Mouse (Mus musculus) G1E-ER4 (cell line): ENCODE measurements around the gene Zw10. TPM values are rescaled to one million over a fixed set of nuclear protein-coding genes. Genes with fewer than 3 reads are reported as not detected.

Experiments used
- GATA1 ChIP-seq: IDR thresholded peaks from one replicate; pipeline ENCODE4 v1.8.0; 2012; ENCODE audit warnings: low read length, inconsistent platforms
- polyA plus RNA-seq: library from polyadenylated mRNA; stranded (reverse); fragments of >175 nt; gene quantifications from 2 replicates; pipeline ENCODE4 v1.2.3, GENCODE M21; 2012

The Zw10 gene
- 5.9 and 8.3 TPM in 2 replicates for polyA plus RNA-seq

DNA sequence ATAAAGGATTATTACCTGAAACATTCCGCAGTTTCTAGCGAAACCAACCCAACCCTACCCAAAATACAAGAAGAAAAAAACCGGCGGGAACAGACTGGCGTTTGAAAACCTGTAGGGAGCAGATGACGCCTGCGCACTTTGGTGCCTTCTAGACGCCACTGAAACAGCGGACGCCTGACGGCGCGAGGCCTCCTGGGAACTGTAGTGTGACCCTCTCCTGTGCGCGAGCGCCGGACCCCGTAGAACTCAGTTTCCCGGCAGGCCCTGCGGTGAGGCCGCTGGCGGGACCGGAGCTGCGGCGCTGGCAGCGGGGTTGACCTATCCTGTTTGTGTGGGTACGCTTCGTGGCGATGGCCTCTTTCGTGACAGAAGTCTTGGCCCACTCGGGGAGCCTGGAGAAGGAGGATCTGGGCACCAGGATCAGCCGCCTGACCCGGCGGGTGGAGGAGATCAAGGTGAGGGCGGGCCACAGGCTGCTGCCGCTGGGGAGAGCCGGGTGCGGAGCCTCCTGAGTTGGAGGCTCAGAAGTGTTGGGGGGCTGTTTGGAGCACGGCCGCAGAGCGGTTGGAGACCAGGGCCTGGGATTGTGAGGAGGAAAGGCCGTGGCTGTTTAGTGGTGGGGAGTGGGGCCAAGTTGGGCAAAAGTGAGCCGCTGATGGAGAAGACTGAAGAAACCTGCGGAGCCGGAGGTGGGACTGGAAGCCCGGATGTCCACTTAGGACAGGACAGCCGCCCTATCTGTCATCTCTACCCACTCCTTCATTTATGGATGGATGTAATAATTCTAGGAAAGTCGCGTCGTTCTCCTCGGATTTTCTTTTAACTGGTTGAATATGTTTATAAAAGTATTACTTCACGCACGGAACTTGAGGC lies at the start of gene Zw10:
Gene Zw10, plus strand, starts transcription at position 281 of the 873 bp plus-strand sequence.
- no peak for TF ChIP-seq GATA1

DNA sequence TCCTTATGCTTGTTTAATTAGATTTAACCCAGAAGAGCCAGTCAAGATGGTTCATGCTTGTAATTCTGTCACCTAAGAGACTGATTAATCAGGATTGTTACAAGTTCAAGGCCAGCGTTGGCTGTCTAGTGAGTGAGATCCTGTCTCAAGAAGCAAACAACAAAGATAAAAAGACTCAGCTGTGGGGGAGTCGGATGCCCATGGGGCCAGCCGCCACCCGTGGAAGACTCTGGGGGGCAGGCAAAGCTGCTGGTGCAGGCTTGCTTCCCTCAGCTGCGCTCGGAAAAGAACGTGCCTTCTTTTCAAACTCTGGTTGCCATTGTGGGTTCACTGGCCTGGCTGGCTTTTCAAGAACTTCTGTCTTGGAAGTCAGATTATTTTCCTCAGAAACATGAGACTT lies 39.6 kb upstream of the Zw10 start:
- no peak for TF ChIP-seq GATA1

DNA sequence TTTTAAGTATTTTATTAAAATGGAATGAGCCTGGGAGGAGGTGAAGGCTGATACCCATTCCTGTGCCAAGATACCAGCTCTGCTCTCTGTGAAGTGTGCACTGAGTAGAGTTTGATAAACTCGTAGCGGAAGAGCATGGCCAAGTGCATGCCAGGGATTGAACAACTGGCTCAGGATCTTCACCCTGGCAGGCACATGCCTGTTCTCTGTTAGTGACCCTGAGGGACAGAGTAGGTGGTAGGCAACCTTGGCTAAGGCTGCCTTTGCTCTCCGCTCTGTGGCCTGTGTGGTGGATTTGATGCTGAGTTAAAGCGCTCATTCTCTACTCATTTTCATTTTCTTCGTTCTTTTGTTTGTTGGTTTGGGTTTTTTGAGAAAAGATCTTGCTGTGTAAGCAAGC lies 34.1 kb upstream of the Zw10 start:
- no peak for TF ChIP-seq GATA1

DNA sequence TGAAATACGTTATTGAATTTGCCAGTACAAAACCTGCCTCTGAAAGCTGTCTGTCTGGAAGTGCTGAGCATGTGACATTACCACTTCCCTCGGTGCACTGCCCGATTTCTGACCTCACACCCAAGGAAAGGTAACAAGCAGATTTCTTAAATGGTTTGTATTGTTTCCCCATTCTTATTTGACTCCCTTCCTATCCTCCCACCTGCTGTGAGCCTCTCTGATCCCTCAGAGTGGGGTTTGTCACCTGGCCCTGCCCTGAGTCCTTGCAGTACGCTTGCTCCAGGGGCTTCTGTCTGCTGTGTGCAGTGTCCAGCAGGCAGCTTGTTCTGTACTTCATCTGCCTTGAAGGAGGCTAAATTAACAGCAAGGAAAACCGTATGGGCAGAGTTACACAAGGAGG lies 31.5 kb upstream of the Zw10 start:
- TF ChIP-seq GATA1 = no peak

DNA sequence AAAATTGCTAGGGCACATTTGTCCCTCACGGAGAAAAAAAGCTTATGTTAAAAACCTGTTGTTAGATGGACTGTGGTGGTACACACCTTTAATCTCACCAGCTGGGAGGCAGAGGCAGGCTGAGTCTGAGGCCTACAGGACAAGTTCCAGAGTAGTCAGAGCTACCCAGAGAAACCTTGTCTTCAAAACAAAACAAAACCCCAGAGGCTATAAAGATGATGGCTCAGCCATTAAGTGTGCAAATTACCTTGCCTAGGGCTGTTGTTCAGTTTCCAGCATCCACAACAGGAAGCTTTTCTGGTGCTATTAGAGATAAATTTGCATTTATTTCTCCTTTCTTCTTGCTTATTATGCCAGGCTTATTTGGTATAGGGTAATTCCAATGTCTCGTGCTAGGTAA lies 30.9 kb upstream of the Zw10 start:
- TF ChIP-seq GATA1 = no peak

DNA sequence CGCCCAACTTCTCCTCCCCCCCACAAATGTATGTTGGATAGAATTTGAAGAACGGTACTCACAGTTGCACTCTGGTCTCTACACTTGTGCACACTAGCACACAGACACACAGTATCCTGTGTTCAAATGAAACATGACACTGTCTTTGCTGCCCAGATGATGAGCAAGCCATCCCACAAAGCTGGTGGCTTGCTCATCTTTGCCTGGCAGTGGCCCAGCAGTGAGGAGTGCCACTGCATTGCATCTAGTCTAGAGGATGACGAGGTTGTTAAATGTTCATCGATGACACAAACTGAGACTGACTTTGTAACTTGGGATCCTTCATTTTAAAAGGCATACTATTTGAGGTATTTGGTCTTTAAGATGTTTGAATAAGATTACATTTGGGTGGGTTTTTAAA lies 20.6 kb upstream of the Zw10 start:
- TF ChIP-seq GATA1 = no peak

DNA sequence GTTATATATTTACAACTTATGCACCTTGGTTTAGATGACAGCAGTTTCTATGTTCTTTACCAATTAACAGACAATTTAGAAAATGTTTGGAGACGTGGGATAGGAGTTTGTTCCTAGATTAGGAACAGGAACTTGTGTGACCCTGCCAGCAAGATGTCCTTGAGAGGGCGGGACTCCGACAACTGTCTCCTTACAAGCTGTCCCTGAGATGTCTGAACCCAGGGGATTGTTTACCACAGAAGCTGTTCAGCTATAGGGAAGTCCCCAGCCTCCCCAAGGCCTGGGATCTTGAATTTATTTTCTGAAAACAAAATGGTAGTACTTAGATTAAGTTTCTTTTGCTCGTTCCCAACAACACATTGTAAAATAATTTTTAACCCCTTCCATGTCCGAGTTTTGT lies 4.5 kb upstream of the Zw10 start:
- TF ChIP-seq GATA1 = no peak

DNA sequence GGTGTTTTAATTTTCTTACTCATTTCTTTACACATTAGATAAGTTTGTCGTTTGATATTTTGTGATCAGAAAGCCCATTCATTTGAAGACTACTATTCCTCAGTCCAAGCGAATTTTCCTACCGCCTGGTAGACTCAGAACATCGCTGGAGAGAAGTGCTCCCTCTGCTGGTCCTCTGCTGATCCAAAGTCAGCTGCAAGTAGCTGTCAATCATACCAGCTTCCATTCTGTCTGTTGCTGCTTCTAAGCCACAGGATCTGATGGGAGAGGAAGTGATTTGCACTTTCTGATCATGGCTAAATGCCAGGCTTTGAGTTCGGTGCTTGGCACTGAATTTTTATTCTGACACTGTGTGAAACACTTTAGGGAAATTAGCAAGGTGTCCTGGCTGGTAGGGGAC lies 4.1 kb upstream of the Zw10 start:
- no peak for TF ChIP-seq GATA1

DNA sequence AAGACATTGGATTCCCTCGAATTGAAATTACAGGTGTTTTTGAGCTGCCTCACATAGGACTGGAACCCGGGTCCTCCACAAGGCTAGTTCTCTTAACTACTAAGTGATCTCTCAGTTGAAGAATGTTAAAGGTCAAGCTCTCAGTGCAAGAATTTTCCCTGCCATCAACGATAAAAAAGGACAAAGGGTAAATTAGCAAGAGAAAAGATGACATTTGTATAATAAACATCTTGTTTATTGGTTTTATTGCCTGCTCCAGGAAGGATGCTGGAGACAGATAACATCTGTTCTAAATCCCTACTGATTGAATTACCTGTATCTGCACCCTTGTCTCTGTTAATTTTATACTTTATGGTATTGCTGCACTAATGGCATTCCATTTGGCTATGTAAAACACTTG lies 1.4 kb upstream of the Zw10 start:
- no peak for TF ChIP-seq GATA1

DNA sequence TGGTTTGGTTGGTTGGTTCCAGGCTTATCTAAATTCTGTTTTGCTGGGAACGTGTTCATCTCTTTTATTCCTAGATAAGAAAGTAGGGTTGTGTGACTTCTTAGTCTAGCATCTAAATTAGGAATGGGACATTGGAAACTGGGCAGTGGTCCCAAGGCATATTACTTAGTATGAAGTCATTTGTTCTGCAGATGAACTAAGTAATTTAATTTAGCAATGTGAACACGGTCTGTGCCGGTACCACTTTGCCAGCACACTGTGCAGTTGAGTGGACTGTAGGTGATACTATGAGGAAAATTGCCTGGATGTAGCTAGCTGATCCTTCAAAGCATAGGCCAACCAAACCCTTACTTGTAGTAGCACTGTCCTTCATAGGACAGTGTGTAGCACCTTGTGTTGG lies 21.4 kb downstream of the Zw10 start:
- no peak for TF ChIP-seq GATA1

DNA sequence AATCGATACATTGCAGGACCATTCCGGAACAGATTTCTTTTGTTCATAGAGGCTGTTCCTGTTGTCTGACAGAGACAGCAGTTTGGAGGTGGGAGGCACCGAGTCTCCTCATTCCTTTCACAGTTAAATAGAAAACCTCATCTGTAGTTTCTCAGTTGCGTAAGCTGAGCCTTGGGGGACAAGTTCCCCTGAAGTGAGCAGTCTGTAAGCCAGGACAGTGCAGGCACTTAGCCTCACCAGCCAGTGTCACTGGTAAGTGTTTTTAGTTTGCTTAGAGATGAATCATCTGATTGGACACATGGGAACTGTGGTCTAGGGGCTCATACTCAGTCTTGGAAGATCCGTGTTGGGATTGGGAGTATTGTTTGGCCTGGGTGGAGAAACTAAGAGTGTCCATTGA lies 25.7 kb downstream of the Zw10 start, which contains the start of gene Tmprss5:
Gene Tmprss5, plus strand, starts transcription at position 154 of the 400 bp plus-strand sequence.
- no peak for TF ChIP-seq GATA1

DNA sequence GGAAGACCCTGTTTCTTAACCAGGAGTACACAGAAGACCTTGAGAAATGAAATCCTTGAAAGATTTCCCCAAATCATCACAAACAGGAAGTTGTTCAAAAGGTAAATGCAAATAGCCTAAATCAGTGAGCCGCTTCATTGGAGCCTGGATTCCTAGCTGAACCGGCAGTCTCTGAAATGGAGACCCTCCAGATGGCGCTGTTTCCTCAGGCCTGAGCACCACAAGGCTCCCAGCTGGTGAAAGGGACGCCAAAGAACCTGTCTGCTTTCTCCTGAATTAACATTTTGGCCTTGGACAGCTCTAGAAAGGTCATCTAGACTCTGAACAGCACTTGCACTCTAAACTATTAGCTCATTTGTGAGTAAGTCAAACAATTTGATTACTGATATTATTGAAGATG lies 26.1 kb downstream of the Zw10 start:
- no peak for TF ChIP-seq GATA1

DNA sequence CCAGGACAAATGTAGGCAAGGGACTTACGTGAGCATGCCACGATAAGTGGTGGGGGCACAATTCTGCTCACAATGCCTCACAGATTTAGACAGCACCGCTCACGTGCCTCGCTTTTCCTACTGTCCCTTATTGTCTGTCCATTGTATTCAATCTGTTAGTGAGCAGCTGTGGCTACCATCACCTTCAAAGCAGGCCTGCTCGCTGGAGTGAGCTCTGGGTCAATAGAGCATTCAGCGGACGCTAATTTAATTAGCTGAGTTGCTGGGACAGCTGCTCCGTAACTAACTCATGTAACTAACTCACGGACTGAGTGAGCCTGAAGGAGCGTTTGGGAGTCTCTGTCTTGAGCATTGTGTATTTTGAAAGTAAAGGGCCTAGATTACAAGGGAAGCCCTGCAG lies 31.9 kb downstream of the Zw10 start:
- TF ChIP-seq GATA1 = no peak

DNA sequence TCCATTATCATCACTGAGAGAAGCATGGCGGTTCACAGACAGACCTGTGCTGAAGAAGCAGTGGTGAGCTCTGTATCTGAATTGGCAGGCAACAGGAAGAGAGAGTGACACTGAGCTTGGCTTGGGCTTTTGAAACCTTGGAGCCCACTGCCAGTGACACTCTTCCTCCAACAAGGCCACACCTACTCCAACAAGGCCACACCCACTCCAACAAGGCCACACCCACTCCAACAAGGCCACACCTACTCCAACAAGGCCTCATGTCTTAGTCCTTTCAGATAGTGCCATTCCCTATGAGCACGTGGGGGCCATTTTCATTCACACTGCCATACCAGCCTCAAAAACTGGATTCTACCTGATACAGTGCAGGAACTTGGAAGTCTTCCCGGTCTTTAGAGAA lies 43.5 kb downstream of the Zw10 start:
- TF ChIP-seq GATA1 = no peak

DNA sequence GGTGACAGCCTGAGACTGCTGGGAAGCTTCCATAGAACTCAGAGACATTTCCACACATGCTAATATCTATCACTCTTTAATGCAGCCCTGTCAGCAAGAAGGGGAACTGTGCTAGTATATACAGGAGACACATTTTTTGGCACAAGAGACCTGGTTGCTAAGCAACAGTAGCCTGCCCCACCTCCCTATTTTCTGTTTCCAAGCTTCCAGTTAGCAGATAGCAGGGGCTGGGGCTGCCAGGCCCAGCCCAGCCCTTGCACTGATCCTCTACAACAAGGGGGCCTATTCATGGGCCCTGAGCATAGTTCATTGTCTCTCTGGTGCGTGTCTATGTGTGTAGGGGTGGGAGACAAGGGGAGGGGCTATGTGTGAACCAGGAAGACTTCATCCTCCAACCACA lies 46.9 kb downstream of the Zw10 start:
- no peak for TF ChIP-seq GATA1

DNA sequence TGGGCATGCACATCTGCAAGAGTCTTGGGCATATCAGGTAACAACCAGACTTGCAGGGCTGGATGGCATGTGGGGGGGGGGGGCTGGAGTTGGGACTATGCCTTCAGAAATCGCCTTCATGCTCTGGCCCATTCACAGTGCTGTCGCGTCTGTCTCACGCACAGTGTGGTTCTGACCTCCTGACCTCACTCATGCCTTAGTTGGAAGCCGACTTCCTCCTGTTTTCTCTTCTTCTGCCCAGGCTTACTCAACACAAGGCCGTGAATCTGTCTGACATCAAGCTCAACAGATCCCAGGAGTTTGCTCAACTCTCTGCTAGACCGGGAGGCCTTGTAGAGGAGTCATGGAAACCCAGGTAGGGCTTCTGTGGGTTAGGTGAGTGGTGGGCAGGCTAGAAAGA lies 53.7 kb downstream of the Zw10 start:
- no peak for TF ChIP-seq GATA1

DNA sequence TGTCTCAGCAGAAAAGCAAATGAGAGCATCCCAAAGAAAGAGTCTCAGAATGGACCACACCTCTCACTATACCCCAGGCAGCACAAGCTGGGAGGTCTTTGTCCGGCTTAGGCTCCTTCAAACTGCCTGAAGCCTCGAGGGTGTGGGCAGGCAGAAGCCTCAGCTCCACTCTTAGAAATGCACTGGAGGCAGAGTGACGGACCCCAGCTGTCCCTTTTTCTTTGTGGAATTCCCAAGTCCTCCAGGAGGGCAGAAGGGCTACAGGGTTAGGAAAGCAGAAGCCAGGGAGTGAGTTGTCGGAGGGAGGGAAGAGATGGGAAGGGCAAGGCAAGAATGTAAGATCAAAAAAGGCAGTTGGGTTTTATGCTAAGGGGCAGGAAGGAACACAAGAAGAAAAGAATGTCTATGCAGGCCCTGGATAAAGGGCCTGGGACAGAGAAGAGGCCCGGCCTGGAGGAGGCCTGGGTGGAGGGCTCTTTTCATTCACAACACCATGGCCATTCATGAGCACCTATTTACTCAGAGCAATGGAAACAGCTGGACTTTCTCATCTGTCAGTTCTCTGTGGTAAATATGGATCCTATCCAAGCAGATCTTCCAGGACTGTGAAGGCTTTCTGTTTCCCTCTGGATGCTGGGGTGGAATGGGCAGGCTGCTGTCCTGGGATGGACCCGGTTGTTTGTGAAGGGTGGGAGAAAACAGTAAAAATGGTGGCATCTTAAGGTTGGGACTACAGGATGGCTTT lies 55.2 kb downstream of the Zw10 start:
- no peak for TF ChIP-seq GATA1

DNA sequence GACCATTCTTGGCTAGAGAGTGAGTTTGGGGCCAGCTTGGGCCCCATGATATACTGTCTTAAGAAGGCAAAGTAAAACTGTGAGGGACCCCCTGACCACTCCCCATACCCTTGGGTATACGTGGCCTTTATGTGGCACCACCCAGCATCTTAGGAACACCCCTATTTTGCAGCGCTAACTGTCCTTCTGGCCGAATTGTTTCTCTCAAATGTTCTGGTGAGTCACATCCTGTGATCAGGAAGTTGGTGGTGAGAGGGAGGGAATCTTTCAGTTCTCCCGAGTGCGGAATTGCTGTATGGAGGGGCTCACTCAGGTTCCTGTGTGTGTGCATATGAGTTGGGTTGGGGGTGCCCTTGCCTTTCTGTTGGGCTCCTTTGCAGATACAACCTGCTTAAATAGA lies 55.9 kb downstream of the Zw10 start:
- TF ChIP-seq GATA1 = no peak
